Mouse (Mus musculus) heart, adult 2 months (tissue): ENCODE data around the gene Plxna3. TPM values are rescaled to one million over a fixed set of nuclear protein-coding genes. Genes with fewer than 3 reads are reported as not detected.

Source experiments
- DNase-seq, 2 experiments: peaks; one replicate each; pipeline ENCODE4 v3.0.0; 2021
- H3K27ac ChIP-seq: fragments of 200-600 bp; 2 replicates; pipeline ENCODE4 v1.8.1; 2022
- H3K27me3 ChIP-seq: fragments of 200-500 bp; 2 replicates; pipeline ENCODE4 v1.6.1; 2012; ENCODE audit warnings: mild to moderate bottlenecking, low read length, inconsistent platforms, mixed read lengths; ENCODE audit not compliant: control insufficient read depth, insufficient read depth
- H3K36me3 ChIP-seq: fragments of 200-500 bp; 2 replicates; pipeline ENCODE4 v1.6.1; 2012; ENCODE audit warnings: low read length, inconsistent platforms; ENCODE audit not compliant: control insufficient read depth, insufficient read depth
- H3K4me1 ChIP-seq: fragments of 200-500 bp; 2 replicates; pipeline ENCODE4 v1.6.1; 2011; ENCODE audit warnings: low read length; ENCODE audit not compliant: control insufficient read depth, insufficient read depth
- H3K4me3 ChIP-seq: fragments of 200-600 bp; 2 replicates; pipeline ENCODE4 v1.8.1; 2022
- H3K79me2 ChIP-seq: fragments of 200-500 bp; replicated peaks from 2 replicates; pipeline ENCODE4 v1.6.1; 2012; ENCODE audit warnings: mild to moderate bottlenecking, inconsistent platforms, low read length, moderate library complexity, mixed read lengths; ENCODE audit not compliant: control insufficient read depth, insufficient read depth
- H3K9ac ChIP-seq: fragments of 200-500 bp; 2 replicates; pipeline ENCODE4 v1.6.1; 2012; ENCODE audit warnings: low read depth, mild to moderate bottlenecking, control low read depth, inconsistent platforms, low read length, mixed read lengths
- CTCF ChIP-seq: fragments of 200-600 bp; IDR thresholded peaks from 2 replicates; pipeline ENCODE4 v1.8.1; 2022; ENCODE audit warnings: antibody characterized with exemption, mild to moderate bottlenecking, moderate library complexity
- EP300 ChIP-seq: fragments of 200-500 bp; IDR thresholded peaks from 2 replicates; pipeline ENCODE4 v1.6.1; 2011; ENCODE audit warnings: low read depth, low read length, control low read depth; ENCODE audit not compliant: insufficient read depth
- POLR2A ChIP-seq: fragments of 200-500 bp; IDR thresholded peaks from 2 replicates; pipeline ENCODE4 v1.6.1; 2011; ENCODE audit warnings: mild to moderate bottlenecking, low read depth, low read length, control low read depth; ENCODE audit not compliant: insufficient read depth
- WGBS: fragments of 180-500 bp; shearing (Covaris S2); methylation state at CpG from one replicate; pipeline ENCODE4 v1.1.7; 2018; 5-methylcytosine and 5-hydroxymethylcytosine counted together
- intact Hi-C: fragments of 180-260 bp; cut with DNase I; formaldehyde crosslinking; loops from one replicate; pipeline ENCODE4 v1.15.1; 2025
- polyA plus RNA-seq: library from polyadenylated mRNA; depleted of rRNA; stranded (reverse); fragments of >200 nt; gene quantifications from 2 replicates; pipeline ENCODE4 v1.2.3, GENCODE M21; 2012
- total RNA-seq, 2 experiments: library from RNA; stranded (reverse); gene quantifications; 2 replicates each; pipeline ENCODE4 v1.2.3; 2021

Gene Plxna3
- total and polyA plus RNA-seq, 3 experiments = 0.65 to 4.7 (median 1.0) TPM

DNA sequence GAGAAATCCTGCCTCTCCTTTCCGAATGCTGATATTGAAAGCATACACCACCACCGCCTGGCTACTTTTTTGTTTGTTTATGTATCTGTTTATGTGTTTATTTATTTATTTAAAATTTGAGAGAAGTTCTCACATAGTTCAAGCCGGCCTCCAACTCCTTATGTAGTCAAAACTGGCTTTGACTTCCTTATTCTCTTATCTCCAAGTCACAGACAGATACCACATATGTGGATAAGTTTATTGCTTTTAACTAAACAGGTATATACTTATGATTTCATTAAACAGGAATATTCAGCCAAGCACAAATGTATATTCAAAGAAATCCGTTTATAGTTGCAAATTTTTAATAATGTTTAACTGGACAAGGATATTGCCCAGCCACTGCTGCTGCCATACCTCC is 35.4 kb upstream of the Plxna3 start:
- intact Hi-C loops = no loop called here
- Histone ChIP-seq H3K27ac (no peak overlapping the region), H3K4me3 (no peak overlapping the region), H3K9ac (no peak overlapping the region), H3K36me3 (no peaks in the 10 kb centered on the region), H3K79me2 (no peaks in the 10 kb centered on the region), H3K27me3 (no peaks in the 10 kb centered on the region), H3K4me1 (no peaks in the 10 kb centered on the region; the same call in 1 of the 2 replicates)
- 67% methylated on average over 4 of the region's 4 CpGs for WGBS
- DNase-seq = no peak
- TF ChIP-seq CTCF = no peak

DNA sequence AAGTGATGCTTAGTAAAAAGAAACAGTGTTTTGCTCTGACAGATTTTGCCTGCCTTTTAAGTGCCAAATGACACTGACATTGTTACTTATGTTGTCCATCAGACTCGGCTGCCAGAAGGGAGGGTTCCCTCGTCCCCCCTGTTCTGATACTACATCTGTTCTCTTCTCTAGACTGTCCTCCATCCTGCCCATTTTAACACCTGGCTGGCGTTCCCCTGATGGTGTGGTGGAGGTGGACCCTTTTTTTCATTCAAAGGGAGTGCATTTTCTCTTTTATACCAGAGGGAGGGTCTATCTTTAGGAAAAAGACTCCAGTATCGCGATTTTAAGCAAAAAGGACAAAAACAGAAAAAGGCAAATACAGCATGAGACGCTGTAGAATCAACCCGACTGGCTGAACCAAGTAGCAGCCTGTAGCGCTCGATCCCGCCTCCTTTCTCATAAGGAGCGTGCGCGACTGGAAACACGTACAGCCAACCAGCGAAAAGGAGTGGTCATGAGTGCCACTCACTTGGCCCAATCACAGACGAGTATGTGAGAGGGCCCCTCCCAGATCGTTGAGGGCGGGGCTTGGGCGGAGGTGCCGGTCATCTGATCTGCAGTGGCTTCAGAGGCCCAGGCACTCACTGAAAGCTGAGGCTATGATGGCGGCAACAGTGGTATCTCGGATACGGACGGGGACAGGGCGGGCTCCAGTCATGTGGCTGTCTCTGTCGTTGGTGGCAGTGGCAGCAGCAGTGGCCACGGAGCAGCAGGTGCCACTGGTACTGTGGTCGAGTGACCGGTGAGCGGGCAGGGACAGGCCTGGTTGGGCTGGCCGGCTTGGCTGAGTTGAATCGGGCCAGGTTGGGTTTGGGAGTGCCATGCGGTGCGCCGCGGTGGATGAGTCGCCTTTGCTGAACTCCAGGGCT is 32.1 kb upstream of the Plxna3 start, which contains the start of gene Atp6ap1:
Gene Atp6ap1, plus strand, starts transcription at position 560 of the 911 bp plus-strand sequence.
- H3K4me1 ChIP-seq = no peaks in the 10 kb centered on the region; the same call in 1 of the 2 replicates
- H3K27ac ChIP-seq = peak within 1 kb of the TSS; percentile 63
- H3K79me2 ChIP-seq = no peaks in the 10 kb centered on the region
- 0 out of 2 replicates have a peak, but pooled peaks have one; percentile 46 for TF ChIP-seq EP300
- TF ChIP-seq POLR2A = peak; percentile 91
- no peak for TF ChIP-seq CTCF
- peak within 1 kb of the TSS; percentile 99 for H3K9ac ChIP-seq
- 17% methylated on average over 37 of the region's 37 CpGs for WGBS
- no peaks in the 10 kb centered on the region for H3K36me3 ChIP-seq
- intact Hi-C loops = loop anchor here (2.0 kb wide), 2 partner anchors 26 to 48 kb away; partner anchors contain the start of genes Flna and Rpl10
- no peaks in the 10 kb centered on the region for H3K27me3 ChIP-seq
- peak within 1 kb of the TSS; percentile 68 for H3K4me3 ChIP-seq
- peak; percentile 95 to 96 for DNase-seq

DNA sequence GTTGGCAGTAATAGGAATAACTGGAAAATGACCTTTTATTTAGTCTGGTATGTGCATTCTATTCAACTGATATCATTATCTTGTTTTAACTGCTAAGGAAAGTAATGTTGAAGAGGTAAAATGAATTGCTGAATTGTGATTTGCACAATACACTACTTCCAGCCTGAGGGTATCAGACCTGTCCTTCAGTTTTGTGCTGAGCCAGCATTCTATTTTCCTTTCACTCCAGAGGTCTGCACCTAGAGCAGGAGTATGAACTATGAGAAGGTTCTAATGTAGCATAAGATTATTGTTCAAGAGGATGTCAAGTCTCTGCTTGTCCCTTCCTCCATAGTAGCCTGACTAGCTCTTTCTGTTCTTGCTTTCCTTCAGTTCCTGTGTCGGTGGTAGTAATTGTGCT is 30.5 kb upstream of the Plxna3 start:
- Histone ChIP-seq H3K27me3 (no peaks in the 10 kb centered on the region), H3K27ac (no peak overlapping the region), H3K4me1 (no peaks in the 10 kb centered on the region; the same call in 1 of the 2 replicates), H3K79me2 (no peaks in the 10 kb centered on the region), H3K9ac (no peak overlapping the region), H3K4me3 (no peak overlapping the region), H3K36me3 (no peaks in the 10 kb centered on the region)
- intact Hi-C loops = no loop called here
- TF ChIP-seq POLR2A (no peak), EP300 (no peak), CTCF (no peak)
- WGBS = 82% methylated on average over 1 of the region's 1 CpGs
- DNase-seq = no peak

DNA sequence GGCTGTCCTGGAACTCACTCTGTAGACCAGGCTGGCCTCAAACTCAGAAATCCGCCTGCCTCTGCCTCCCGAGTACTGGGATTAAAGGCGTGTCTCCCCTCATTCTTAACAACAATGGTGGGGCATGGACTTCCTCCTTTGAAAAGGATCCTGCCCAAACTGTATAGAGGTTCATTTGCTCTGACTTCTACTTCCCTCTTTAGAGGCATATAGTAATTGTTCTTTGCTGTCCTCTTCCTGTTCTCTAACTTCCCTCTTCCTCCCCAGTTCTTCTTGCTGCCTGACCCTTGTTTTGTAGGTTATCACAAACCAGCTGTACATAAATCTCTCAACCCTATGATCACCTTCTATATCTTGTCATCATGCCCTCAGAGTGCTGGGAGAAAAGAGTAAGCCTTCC is 29.1 kb upstream of the Plxna3 start:
- H3K27me3 ChIP-seq = no peaks in the 10 kb centered on the region
- intact Hi-C loops = loop anchor here (10.0 kb wide), 1 partner anchor 725 kb away; no protein-coding TSS in a partner anchor
- H3K4me1 ChIP-seq = no peaks in the 10 kb centered on the region; the same call in 1 of the 2 replicates
- TF ChIP-seq EP300 (no peak), CTCF (no peak), POLR2A (no peak)
- H3K36me3 ChIP-seq = no peaks in the 10 kb centered on the region
- 75% methylated on average over 3 of the region's 3 CpGs for WGBS
- no peak overlapping the region for H3K27ac ChIP-seq
- no peaks in the 10 kb centered on the region for H3K79me2 ChIP-seq
- no peak overlapping the region for H3K4me3 ChIP-seq
- DNase-seq = no peak
- H3K9ac ChIP-seq = no peak overlapping the region

DNA sequence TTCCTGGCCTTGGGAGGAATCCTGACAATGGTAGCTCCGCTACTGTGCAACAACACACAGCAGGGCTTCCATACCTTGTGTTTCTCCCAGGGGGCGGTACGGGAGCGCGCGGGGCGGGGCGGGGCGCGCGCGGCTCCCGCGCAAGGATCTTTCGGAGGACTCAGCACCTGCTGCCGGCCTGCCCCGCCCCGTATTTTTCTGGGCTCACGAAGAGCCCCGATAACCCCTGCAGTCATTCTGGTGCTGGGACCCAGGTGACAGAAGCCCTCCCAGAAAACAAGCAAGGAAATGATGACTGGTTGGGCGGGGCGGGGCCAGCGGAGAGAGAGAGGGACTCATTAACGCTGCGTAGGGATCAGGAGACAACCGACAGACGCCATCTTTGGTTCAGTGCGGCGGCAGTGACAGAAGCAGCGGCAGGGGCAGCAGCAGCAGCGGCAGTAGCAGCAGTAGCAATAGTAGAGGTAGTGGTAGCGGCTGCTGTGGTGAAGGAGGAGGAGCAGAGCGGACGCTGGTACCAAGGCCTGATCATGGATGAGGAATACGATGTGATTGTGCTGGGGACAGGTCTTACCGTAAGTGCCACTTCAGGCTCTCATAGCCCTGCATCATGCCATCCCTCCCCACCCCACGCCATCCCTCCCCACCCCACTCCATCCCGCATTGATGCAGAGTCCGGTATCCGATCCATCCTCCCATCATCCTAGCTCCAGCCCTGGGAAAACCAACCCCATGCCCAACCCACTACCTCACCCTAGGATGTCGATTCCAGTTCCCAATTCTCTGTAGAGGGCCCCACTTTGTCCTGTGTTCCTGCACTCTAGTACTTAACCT is 23.8 kb upstream of the Plxna3 start, which contains the start of gene Gdi1:
Gene Gdi1, plus strand, starts transcription at position 132 of the 834 bp plus-strand sequence.
- TF ChIP-seq EP300 = 0 out of 2 replicates have a peak, but pooled peaks have one; percentile 21
- peak; percentile 93 for TF ChIP-seq POLR2A
- TF ChIP-seq CTCF = peak; percentile 59
- Histone ChIP-seq H3K79me2 (peaks cover 7% of the 10 kb centered on the region), H3K9ac (peak within 1 kb of the TSS; percentile 98), H3K36me3 (peaks cover 8% of the 10 kb centered on the region), H3K4me1 (no peaks in the 10 kb centered on the region; the same call in none of the 2 replicates), H3K27me3 (no peaks in the 10 kb centered on the region), H3K27ac (peak within 1 kb of the TSS; percentile 95), H3K4me3 (peak within 1 kb of the TSS; percentile 73)
- intact Hi-C loops = loop anchor here (10.0 kb wide), 1 partner anchor 730 kb away; no protein-coding TSS in a partner anchor
- WGBS = 17% methylated on average over 41 of the region's 41 CpGs
- peak; percentile 81 to 83 for DNase-seq
